Mouse (Mus musculus): ENCODE measurements at regions not wholly inside any gene's neighbourhood (a gene's known extent, or its start where the extent isn't known, plus 50 kb on each side); places are given as distances from the start of the nearest gene placed in this dataset.
"Not testable (repeated sequence)": the region's sequence is repeated elsewhere in the genome, so short reads cannot be mapped to it uniquely, and the experiment has no call there.

- DNase-seq, result no peak
These were observed 118.1 kb upstream of the Slc38a2 start for GRCm38 (mm10) chr15:96817626-96818025.

GRCm38 (mm10) chr15:96816997-96817570 lies 117.6 kb upstream of the Slc38a2 start:
- DNase-seq, result no peak

- DNase-seq, result no peak
These were observed 113.9 kb upstream of the Slc38a2 start for GRCm38 (mm10) chr15:96813472-96813871.

- no peak for DNase-seq
These were observed 103.2 kb upstream of the Slc38a2 start for GRCm38 (mm10) chr15:96802729-96803053.

- peak; percentile 62 for DNase-seq
These were observed 102.7 kb upstream of the Slc38a2 start for GRCm38 (mm10) chr15:96802034-96802728.

- no peak for DNase-seq
These were observed 99.7 kb upstream of the Slc38a2 start for GRCm38 (mm10) chr15:96799228-96799627.

GRCm38 (mm10) chr15:96797615-96798270 lies 98.2 kb upstream of the Slc38a2 start:
- DNase-seq, result peak; percentile 79

GRCm38 (mm10) chr15:96794177-96794719 lies 94.7 kb upstream of the Slc38a2 start:
- DNase-seq, result no peak

- DNase-seq, result no peak
These were observed 93.7 kb upstream of the Slc38a2 start for GRCm38 (mm10) chr15:96793251-96793650.

GRCm38 (mm10) chr15:96791306-96791705 lies 91.8 kb upstream of the Slc38a2 start:
- no peak for DNase-seq

- DNase-seq, result not testable (repeated sequence)
These were observed 88.4 kb upstream of the Slc38a2 start for GRCm38 (mm10) chr15:96787921-96788320.

GRCm38 (mm10) chr15:96784578-96784977 lies 85.0 kb upstream of the Slc38a2 start:
- no peak for DNase-seq

GRCm38 (mm10) chr15:96781560-96781959 lies 82.0 kb upstream of the Slc38a2 start:
- no peak for DNase-seq

GRCm38 (mm10) chr15:96780606-96781005 lies 81.1 kb upstream of the Slc38a2 start:
- no peak for DNase-seq

GRCm38 (mm10) chr15:96779358-96779757 lies 79.8 kb upstream of the Slc38a2 start:
- no peak for DNase-seq

GRCm38 (mm10) chr15:96778321-96778926 lies 78.9 kb upstream of the Slc38a2 start:
- peak; percentile 51 for DNase-seq

GRCm38 (mm10) chr15:96776476-96777075 lies 77.0 kb upstream of the Slc38a2 start:
- no peak for DNase-seq

- DNase-seq, result no peak
These were observed 75.6 kb upstream of the Slc38a2 start for GRCm38 (mm10) chr15:96775129-96775528.

- DNase-seq, result no peak
These were observed 75.1 kb upstream of the Slc38a2 start for GRCm38 (mm10) chr15:96774664-96775063.

GRCm38 (mm10) chr15:96773656-96774055 lies 74.1 kb upstream of the Slc38a2 start:
- no peak for DNase-seq

- no peak for DNase-seq
These were observed 73.2 kb upstream of the Slc38a2 start for GRCm38 (mm10) chr15:96772701-96773100.

GRCm38 (mm10) chr15:96770786-96771185 lies 71.3 kb upstream of the Slc38a2 start:
- no peak for DNase-seq

- DNase-seq, result no peak
These were observed 70.8 kb upstream of the Slc38a2 start for GRCm38 (mm10) chr15:96770299-96770698.

All from lung, postnatal 10 days (tissue).